In the genomic region with DNA sequence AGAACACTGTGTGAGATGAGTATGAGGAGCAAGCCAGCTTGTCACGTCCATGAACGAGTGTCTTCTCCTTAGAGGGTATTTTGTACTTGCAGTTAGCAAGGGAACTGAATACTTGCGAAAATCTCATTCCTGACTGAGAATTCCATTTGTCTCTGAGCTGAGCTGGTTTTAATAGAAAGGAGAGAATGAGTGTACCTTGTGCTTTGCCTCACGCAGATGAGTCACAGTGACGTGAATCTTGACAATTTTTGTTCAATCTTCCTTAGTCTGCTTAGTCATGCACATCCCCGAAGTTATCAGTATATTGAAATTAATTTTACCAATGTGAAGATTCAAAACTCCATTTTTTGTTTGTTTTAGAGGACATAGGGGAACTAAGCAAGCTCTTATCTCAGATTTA, we compare ENCODE assay signal across 34 mouse cellular contexts. TPM values are rescaled to one million over a fixed set of nuclear protein-coding genes. Genes with fewer than 3 reads are reported as not detected.
DNase-seq lines count a peak whose midpoint lies in the region; ATAC-seq and TF ChIP-seq lines count a peak whose summit lies in the region.
"Had no signal": no experiment of that assay in that cellular context is flagged by ENCODE, and none has a peak within 500 bp of the region (broad histone marks: within the 10 kb centered on the region; RNA-seq: fewer than 3 reads in every experiment).

No protein-coding gene starts in this region.

- ATAC-seq in activated CD4-positive, CD25-positive, alpha-beta regulatory T cell, adult 4 months, result no peak
- ATAC-seq: CD4-positive, CD25-positive, alpha-beta regulatory T cell, adult 4 months; forebrain, embryonic 13.5 days; forebrain, postnatal 0 days; hindbrain, embryonic 16.5 days; intestine, embryonic 15.5 days had no signal

- no peak for TF ChIP-seq POLR2A in embryonic fibroblast, embryonic 13.5 days (IDR thresholded peaks at IDR 0.05; ENCODE audit: low read depth, low read length)

- peak overlapping the region; percentile 80; the same call in 1 of the 2 replicates for H3K27ac ChIP-seq in embryonic fibroblast, embryonic 13.5 days (ENCODE audit: insufficient read depth, low read length)
- H3K27ac ChIP-seq: embryonic facial prominence, embryonic 10.5 days; embryonic facial prominence, embryonic 13.5 days; forebrain, embryonic 10.5 days; forebrain, embryonic 13.5 days; gastrocnemius, adult 2 months; heart, embryonic 15.5 days; hindbrain, embryonic 10.5 days; hindbrain, embryonic 13.5 days; intestine, embryonic 15.5 days had no signal

- peak; percentile 89 for DNase-seq in 3T3-L1 (ENCODE audit: low read depth, low spot score)
- peak; percentile 68 for DNase-seq in NIH3T3 (ENCODE audit: low read depth)
- no peak for DNase-seq in kidney, postnatal 36 days
- DNase-seq in thymus, postnatal 25 days, result no peak
- DNase-seq: adrenal gland, postnatal 10 days; adrenal gland, postnatal 36 days; B cell, adult 2 months; cerebellum, adult 11-12 months; cerebellum, adult 8-10 months; cerebellum, postnatal 10 days; cerebellum, postnatal 36 days; embryo, embryonic 11 days; forebrain, postnatal 0 days; gastrocnemius, adult 2 months; gastrocnemius, postnatal 14 days; heart, adult 11 months; heart, postnatal 10 days; heart, postnatal 36 days; kidney, adult 18-20 months had no signal

- H3K4me3 ChIP-seq in embryonic fibroblast, embryonic 13.5 days (ENCODE audit: insufficient read depth, low read length), result no peak overlapping the region
- H3K4me3 ChIP-seq: embryonic facial prominence, embryonic 10.5 days; embryonic facial prominence, embryonic 13.5 days; forebrain, embryonic 10.5 days; forebrain, embryonic 13.5 days; gastrocnemius, adult 2 months; heart, embryonic 12.5 days; heart, embryonic 15.5 days; hindbrain, embryonic 10.5 days; hindbrain, embryonic 13.5 days; intestine, embryonic 15.5 days had no signal

- no peak for TF ChIP-seq CTCF in embryonic fibroblast, embryonic 13.5 days (IDR thresholded peaks at IDR 0.05; ENCODE audit: borderline replicate concordance, insufficient read depth, low read length)

- peaks cover 9% of the 10 kb centered on the region for H3K4me1 ChIP-seq in embryonic fibroblast, embryonic 13.5 days (ENCODE audit: control insufficient read depth, insufficient read depth, low read length)
- H3K4me1 ChIP-seq: embryonic facial prominence, embryonic 10.5 days; embryonic facial prominence, embryonic 13.5 days; forebrain, embryonic 10.5 days; forebrain, embryonic 13.5 days; heart, embryonic 12.5 days; heart, embryonic 15.5 days; hindbrain, embryonic 10.5 days; hindbrain, embryonic 13.5 days; intestine, embryonic 15.5 days had no signal

RNA-seq across cellular contexts. Expression of gene Ccdc54, which starts 12.6 kb away (rescaled TPM):
- polyA plus RNA-seq in embryonic fibroblast, embryonic 13.5 days (2011; ENCODE audit: insufficient read length, low read depth, missing spikeins), result not detected in 2 replicates
- not detected for polyA plus RNA-seq in activated CD4-positive, CD25-positive, alpha-beta regulatory T cell, adult 4 months (2017; shearing (Covaris generic))
- polyA plus RNA-seq: brain, embryonic 14.5 days; CD4-positive, CD25-positive, alpha-beta regulatory T cell, adult 4 months; embryonic facial prominence, embryonic 10.5 days; embryonic facial prominence, embryonic 13.5 days; forebrain, embryonic 10.5 days; forebrain, embryonic 13.5 days; forebrain, postnatal 0 days; frontal cortex, adult 2 months; heart, embryonic 12.5 days; heart, embryonic 15.5 days; hindbrain, embryonic 10.5 days; hindbrain, embryonic 13.5 days; hindbrain, embryonic 16.5 days; intestine, embryonic 15.5 days had no signal

Comparison
In these comparisons a context has a peak if more than half of its experiments do, and no peak if none do; other contexts are left out.
1. DNase-seq: peak in 3T3-L1 (single experiment) and NIH3T3 (single experiment); none in kidney, postnatal 36 days (0 of 2) and thymus, postnatal 25 days (single experiment).